Mouse (Mus musculus) heart, embryonic 14.5 days (tissue): ENCODE measurements around the gene Efna2. TPM values are rescaled to one million over a fixed set of nuclear protein-coding genes. Genes with fewer than 3 reads are reported as not detected.

Source experiments
- ATAC-seq: fragments of 200-750 bp; cut with Nextera tagmentation; 2 replicates; pipeline ENCODE4 v1.8.0; 2017; ENCODE audit warnings: low read depth, moderate TSS enrichment; ENCODE audit not compliant: insufficient number of reproducible peaks, insufficient read depth, low FRiP score
- H3K27ac ChIP-seq, 2 experiments: fragments of 200-500 bp in 1 of 2; fragments of 300-500 bp in 1 of 2; sonication (generic) in 1 of 2; replicated peaks in 1 of 2; 2 replicates each; pipeline ENCODE4 v1.5.1; 2012 to 2014; ENCODE audit warnings: low read depth in 2 of 2, low read length in 2 of 2, control low read depth in 1 of 2, mild to moderate bottlenecking in 1 of 2, mixed read lengths in 1 of 2; ENCODE audit not compliant: control insufficient read depth in 1 of 2, insufficient read depth in 1 of 2
- H3K27me3 ChIP-seq: fragments of 300-500 bp; sonication (generic); 2 replicates; pipeline ENCODE4 v1.6.1; 2014; ENCODE audit warnings: mild to moderate bottlenecking, low read length, control low read depth; ENCODE audit not compliant: control insufficient read depth, insufficient read depth
- H3K36me3 ChIP-seq: fragments of 300-500 bp; sonication (generic); 2 replicates; pipeline ENCODE4 v1.6.1; 2014; ENCODE audit warnings: mild to moderate bottlenecking, control low read depth, low read length, mixed read lengths; ENCODE audit not compliant: control insufficient read depth, insufficient read depth
- H3K4me1 ChIP-seq, 2 experiments: fragments of 200-500 bp in 1 of 2; fragments of 300-500 bp in 1 of 2; sonication (generic) in 1 of 2; 2 replicates each; pipeline ENCODE4 v1.6.1; 2012 to 2014; ENCODE audit warnings: low read length in 2 of 2, control low read depth in 1 of 2, mixed read lengths in 1 of 2; ENCODE audit not compliant: control insufficient read depth in 2 of 2, insufficient read depth in 2 of 2
- H3K4me2 ChIP-seq: fragments of 300-500 bp; sonication (generic); 2 replicates; pipeline ENCODE4 v1.6.1; 2014; ENCODE audit warnings: mild to moderate bottlenecking, low read length
- H3K4me3 ChIP-seq, 2 experiments: fragments of 200-500 bp in 1 of 2; fragments of 300-500 bp in 1 of 2; sonication (generic) in 1 of 2; 2 replicates each; pipeline ENCODE4 v1.5.1; 2012 to 2014; ENCODE audit warnings: low read length in 2 of 2, mild to moderate bottlenecking in 2 of 2, control low read depth in 1 of 2, low read depth in 1 of 2, moderate library complexity in 1 of 2; ENCODE audit not compliant: control insufficient read depth in 1 of 2, insufficient read depth in 1 of 2
- H3K9ac ChIP-seq: fragments of 300-500 bp; sonication (generic); 2 replicates; pipeline ENCODE4 v1.6.1; 2014; ENCODE audit warnings: mild to moderate bottlenecking, low read length
- H3K9me3 ChIP-seq: fragments of 300-500 bp; sonication (generic); 2 replicates; pipeline ENCODE4 v1.6.1; 2016; ENCODE audit warnings: low read length, control low read depth; ENCODE audit not compliant: control insufficient read depth
- WGBS: fragments of 180-500 bp; shearing (Covaris S2); extraction: QIAGEN DNeasy Blood & Tissue Kit; methylation state at CpG from one replicate; pipeline ENCODE4 v1.1.7; 2014; 5-methylcytosine and 5-hydroxymethylcytosine counted together
- polyA plus RNA-seq: library from polyadenylated mRNA; unstranded; fragments of >200 nt; fragmentation: Nextera tagmentation; extraction: Ambion mirVana; gene quantifications from 2 replicates; pipeline ENCODE4 v1.2.1, GENCODE M21; 2014

The Efna2 gene
- polyA plus RNA-seq, 1 experiment from 2014 or later, result 10.1 TPM

GRCm38 (mm10) chr10:80157141-80157929, 21.9 kb upstream of the Efna2 start:
- Histone ChIP-seq H3K4me2 (no peak overlapping the region), H3K9me3 (no peaks in the 10 kb centered on the region), H3K4me1 (peaks cover 51 to 91% of the 10 kb centered on the region in 2 experiments), H3K36me3 (peaks cover 54% of the 10 kb centered on the region), H3K27ac (peak overlapping the region; percentile 8 to 99; a peak in 3 of 4 replicates), H3K27me3 (no peaks in the 10 kb centered on the region), H3K4me3 (no peak overlapping the region), H3K9ac (peak overlapping the region; percentile 22)
- ATAC-seq, result no peak
- 54% methylated on average over 15 of the region's 15 CpGs for WGBS

DNA sequence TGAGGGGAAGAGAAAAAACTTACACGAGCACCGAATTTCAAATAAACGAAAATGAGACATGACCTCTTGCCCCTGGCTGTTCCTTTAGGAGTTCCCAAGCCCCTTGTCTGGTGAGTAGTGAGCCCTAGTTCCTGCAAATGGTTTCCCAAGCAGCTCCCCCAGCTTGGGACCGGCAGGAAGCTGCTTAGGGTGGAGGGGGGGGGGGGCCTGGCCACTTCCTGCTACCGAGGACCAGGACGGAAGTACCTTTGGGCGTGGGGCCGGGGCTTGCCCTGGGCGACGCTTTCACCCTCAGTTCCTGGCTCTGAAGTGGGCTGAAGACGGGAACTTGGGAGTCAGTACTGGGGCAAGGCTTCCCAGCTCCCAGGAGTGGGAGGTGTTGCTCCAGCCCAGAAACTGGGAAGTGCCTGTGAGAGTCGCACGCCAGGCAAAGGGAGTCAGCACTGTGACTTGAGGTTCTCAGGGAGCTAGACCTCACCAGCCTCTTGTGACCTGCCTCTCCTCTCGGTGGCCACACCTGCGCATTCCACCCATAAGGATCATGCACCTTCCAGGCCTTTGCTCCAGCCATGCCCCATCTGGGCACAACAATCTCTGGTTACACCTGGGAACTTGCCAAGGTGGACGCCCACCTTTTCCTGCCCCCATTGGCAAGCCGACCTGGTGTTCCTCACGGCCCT, 20.8 kb upstream of the Efna2 start:
- Histone ChIP-seq H3K9me3 (no peaks in the 10 kb centered on the region), H3K4me1 (peaks cover 47 to 88% of the 10 kb centered on the region in 2 experiments), H3K36me3 (peaks cover 43% of the 10 kb centered on the region), H3K9ac (peak overlapping the region; percentile 60), H3K4me3 (no peak overlapping the region), H3K27ac (peak overlapping the region; percentile 80 to 99), H3K4me2 (peak overlapping the region; percentile 82), H3K27me3 (no peaks in the 10 kb centered on the region)
- WGBS, result 12% methylated on average over 18 of the region's 18 CpGs
- ATAC-seq, result 0 out of 2 replicates have a peak, but pooled peaks have one; percentile 2

- peak overlapping the region; percentile 60 for H3K9ac ChIP-seq
- peaks cover 36% of the 10 kb centered on the region for H3K36me3 ChIP-seq
- H3K4me3 ChIP-seq, result peak overlapping the region; percentile 43 to 46
- peak overlapping the region; percentile 82 for H3K4me2 ChIP-seq
- H3K9me3 ChIP-seq, result no peaks in the 10 kb centered on the region
- 0 out of 2 replicates have a peak, but pooled peaks have one; percentile 0 for ATAC-seq
- peaks cover 52 to 87% of the 10 kb centered on the region in 2 experiments for H3K4me1 ChIP-seq
- H3K27ac ChIP-seq, result peak overlapping the region; percentile 80 to 99
- H3K27me3 ChIP-seq, result no peaks in the 10 kb centered on the region
- 10% methylated on average over 12 of the region's 12 CpGs for WGBS
Observed at GRCm38 (mm10) chr10:80159021-80159560, 20.2 kb upstream of the Efna2 start.

- peak; percentile 76 for ATAC-seq
- peak overlapping the region; percentile 76 for H3K9ac ChIP-seq
- H3K36me3 ChIP-seq, result peaks cover 29% of the 10 kb centered on the region
- no peaks in the 10 kb centered on the region for H3K27me3 ChIP-seq
- under 1% methylated on average over 55 of the region's 55 CpGs for WGBS
- peak overlapping the region; percentile 82 for H3K4me2 ChIP-seq
- H3K4me3 ChIP-seq, result peak overlapping the region; percentile 43 to 46
- H3K4me1 ChIP-seq, result peaks cover 55 to 92% of the 10 kb centered on the region in 2 experiments
- H3K9me3 ChIP-seq, result no peaks in the 10 kb centered on the region
- peak overlapping the region; percentile 94 to 99 for H3K27ac ChIP-seq
Observed at GRCm38 (mm10) chr10:80159561-80160454, 19.5 kb upstream of the Efna2 start.

- peak overlapping the region; percentile 76 for H3K9ac ChIP-seq
- ATAC-seq, result no peak
- peak overlapping the region; percentile 38 to 43 for H3K4me3 ChIP-seq
- peak overlapping the region; percentile 82 for H3K4me2 ChIP-seq
- peaks cover 60 to 90% of the 10 kb centered on the region in 2 experiments for H3K4me1 ChIP-seq
- WGBS, result under 1% methylated on average over 33 of the region's 33 CpGs
- H3K27me3 ChIP-seq, result no peaks in the 10 kb centered on the region
- no peaks in the 10 kb centered on the region for H3K9me3 ChIP-seq
- H3K27ac ChIP-seq, result peak overlapping the region; percentile 94 to 99
- peaks cover 20% of the 10 kb centered on the region for H3K36me3 ChIP-seq
Observed at GRCm38 (mm10) chr10:80160455-80161371, 18.6 kb upstream of the Efna2 start.

GRCm38 (mm10) chr10:80161522-80162242, 17.6 kb upstream of the Efna2 start:
- Histone ChIP-seq H3K27me3 (no peaks in the 10 kb centered on the region), H3K9ac (peak overlapping the region; percentile 76), H3K4me2 (peak overlapping the region; percentile 82), H3K4me3 (peak overlapping the region in 1 of 2 experiments; percentile 43; a peak in 2 of 4 replicates), H3K9me3 (no peaks in the 10 kb centered on the region), H3K36me3 (peaks cover 10% of the 10 kb centered on the region), H3K27ac (peak overlapping the region; percentile 81 to 99), H3K4me1 (peaks cover 62 to 90% of the 10 kb centered on the region in 2 experiments)
- no peak for ATAC-seq
- WGBS, result 12% methylated on average over 7 of the region's 7 CpGs
